Mouse (Mus musculus) monocyte, adult 2 months (primary cell): Measurements from ENCODE around the gene Tbx20.

ENCODE experiments used
- DNase-seq, 2 experiments: peaks; one replicate each; pipeline ENCODE4 v3.0.0; 2022; ENCODE audit warnings: low spot score in 2 of 2, low read depth in 1 of 2

The Tbx20 gene

GRCm38 (mm10) chr9:24774160-24774969 lies at the start of gene Tbx20:
Gene Tbx20, minus strand, starts transcription at chr9:24774303.
- no peak for DNase-seq

GRCm38 (mm10) chr9:24818511-24818910 lies 44.4 kb upstream of the Tbx20 start:
- no peak for DNase-seq

GRCm38 (mm10) chr9:24812461-24812860 lies 38.4 kb upstream of the Tbx20 start:
- DNase-seq, result no peak

- DNase-seq, result no peak
Observed at GRCm38 (mm10) chr9:24792110-24792509, 18.0 kb upstream of the Tbx20 start.

GRCm38 (mm10) chr9:24789396-24789795 lies 15.3 kb upstream of the Tbx20 start:
- DNase-seq, result no peak

- no peak for DNase-seq
Observed at GRCm38 (mm10) chr9:24782338-24782737, 8.2 kb upstream of the Tbx20 start.

GRCm38 (mm10) chr9:24780929-24781441 lies 6.9 kb upstream of the Tbx20 start:
- no peak for DNase-seq

- no peak for DNase-seq
Observed at GRCm38 (mm10) chr9:24780391-24780928, 6.4 kb upstream of the Tbx20 start.

- DNase-seq, result no peak
Observed at GRCm38 (mm10) chr9:24779975-24780374, 5.9 kb upstream of the Tbx20 start.

GRCm38 (mm10) chr9:24778571-24778970 lies 4.5 kb upstream of the Tbx20 start:
- DNase-seq, result no peak

GRCm38 (mm10) chr9:24777961-24778360 lies 3.9 kb upstream of the Tbx20 start:
- no peak for DNase-seq

GRCm38 (mm10) chr9:24777176-24777895 lies 3.2 kb upstream of the Tbx20 start:
- no peak for DNase-seq

- no peak for DNase-seq
Observed at GRCm38 (mm10) chr9:24776487-24776886, 2.4 kb upstream of the Tbx20 start.

GRCm38 (mm10) chr9:24775567-24775966 lies 1.5 kb upstream of the Tbx20 start:
- no peak for DNase-seq

GRCm38 (mm10) chr9:24775001-24775400 lies 898 bp upstream of the Tbx20 start:
- no peak for DNase-seq

GRCm38 (mm10) chr9:24773669-24774068 lies 434 bp downstream of the Tbx20 start:
- no peak for DNase-seq

- no peak for DNase-seq
Observed at GRCm38 (mm10) chr9:24773171-24773570, 932 bp downstream of the Tbx20 start.

GRCm38 (mm10) chr9:24772431-24773120 lies 1.5 kb downstream of the Tbx20 start:
- DNase-seq, result no peak

GRCm38 (mm10) chr9:24771713-24772112 lies 2.4 kb downstream of the Tbx20 start:
- no peak for DNase-seq

GRCm38 (mm10) chr9:24770941-24771405 lies 3.1 kb downstream of the Tbx20 start:
- no peak for DNase-seq
